In the genomic region with DNA sequence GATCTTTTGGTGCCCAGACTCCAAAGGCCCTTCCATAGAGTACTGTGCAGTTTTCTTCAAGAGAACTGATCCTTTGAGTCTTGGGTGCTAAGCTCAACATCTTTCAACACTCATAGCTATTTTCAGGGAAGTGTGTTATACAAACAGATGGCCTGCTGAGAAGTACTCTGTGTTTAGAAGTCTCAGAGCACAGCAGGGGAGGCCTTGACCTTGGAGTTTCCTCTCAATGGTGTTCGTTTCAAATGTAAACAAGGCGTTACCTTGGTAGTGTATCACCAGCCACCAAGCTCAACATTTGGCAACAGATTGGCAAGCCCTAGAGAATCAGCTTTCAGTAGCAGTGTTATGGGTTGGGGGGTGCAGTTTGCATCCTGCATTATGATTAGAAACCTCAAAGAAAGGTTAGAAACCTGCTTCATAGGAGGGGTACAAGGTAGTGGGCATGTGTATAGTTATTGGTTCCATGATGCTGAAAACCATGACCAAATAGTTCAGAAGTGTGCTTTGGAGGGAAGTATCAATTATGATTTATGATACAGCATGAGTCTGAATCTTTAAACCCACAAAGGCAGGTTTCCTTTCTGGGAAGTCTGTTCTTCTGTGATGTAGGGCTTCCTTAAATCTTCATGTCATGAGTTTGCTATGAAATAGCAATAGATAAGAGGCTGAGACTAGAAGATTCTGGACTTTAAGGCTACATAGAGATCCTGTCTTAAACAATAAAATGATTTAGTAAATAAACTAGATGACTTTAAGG, we compare ENCODE assay signal across 18 mouse cellular contexts.
DNase-seq lines count a peak whose midpoint lies in the region; ATAC-seq and TF ChIP-seq lines count a peak whose summit lies in the region.
"Had no signal": no experiment of that assay in that cellular context is flagged by ENCODE, and none has a peak within 500 bp of the region (broad histone marks: within the 10 kb centered on the region; RNA-seq: fewer than 3 reads in every experiment).

No protein-coding gene starts in this region.

- no peak for TF ChIP-seq EP300 in heart, postnatal 0 days (IDR thresholded peaks at IDR 0.05; ENCODE audit: low read depth)

- no peaks in the 10 kb centered on the region for H3K27me3 ChIP-seq in heart, postnatal 0 days (ENCODE audit: control insufficient read depth, insufficient read depth, low read length)
- H3K27me3 ChIP-seq in heart, embryonic 11.5 days (ENCODE audit: control insufficient read depth, insufficient read depth, low read length), result no peaks in the 10 kb centered on the region
- H3K27me3 ChIP-seq: hindbrain, embryonic 13.5 days had no signal

- H3K9me3 ChIP-seq in heart, postnatal 0 days (replicated peaks; ENCODE audit: control insufficient read depth, low read length), result no peaks in the 10 kb centered on the region
- H3K9me3 ChIP-seq in heart, embryonic 11.5 days (replicated peaks; ENCODE audit: control insufficient read depth, low read length), result no peaks in the 10 kb centered on the region
- H3K9me3 ChIP-seq: G1E; hindbrain, embryonic 13.5 days had no signal

- peak overlapping the region; percentile 50 for H3K27ac ChIP-seq in heart, postnatal 0 days (ENCODE audit: low read depth)
- H3K27ac ChIP-seq in heart, embryonic 11.5 days (ENCODE audit: low read depth, low read length), result no peak overlapping the region
- H3K27ac ChIP-seq: hindbrain, embryonic 13.5 days had no signal

- peak; percentile 2 for DNase-seq in CD4-positive, CD25-positive, alpha-beta regulatory T cell, adult 2 months (ENCODE audit: low read depth, low spot score)
- peak; percentile 50 for DNase-seq in heart, postnatal 0 days (ENCODE audit: low spot score)
- peak; percentile 76 for DNase-seq in ES-CJ7 (ENCODE audit: low read depth, low spot score)
- DNase-seq in layer of hippocampus, postnatal 10 days (ENCODE audit: low spot score in 2 of 2), result no peak
- DNase-seq in layer of hippocampus, postnatal 36 days, result no peak
- DNase-seq: cerebellum, adult 11 months; gastrocnemius, postnatal 14 days; kidney, adult 18-20 months; lung, adult 2 months; thymus, adult 18-20 months had no signal

- WGBS in heart, postnatal 0 days, result 31% methylated on average over 2 of the region's 2 CpGs
- WGBS in heart, embryonic 11.5 days (ENCODE audit: insufficient replicate concordance), result 30% methylated on average over 2 of the region's 2 CpGs

- H3K36me3 ChIP-seq in heart, postnatal 0 days (replicated peaks; ENCODE audit: control insufficient read depth, insufficient read depth, low read length), result no peaks in the 10 kb centered on the region
- no peaks in the 10 kb centered on the region for H3K36me3 ChIP-seq in heart, embryonic 11.5 days (ENCODE audit: control insufficient read depth, insufficient read depth, low read length)
- H3K36me3 ChIP-seq: G1E; hindbrain, embryonic 13.5 days had no signal

- no peak for ATAC-seq in CD4-positive, CD25-positive, alpha-beta regulatory T cell, adult 4 months
- ATAC-seq in heart, postnatal 0 days (ENCODE audit: insufficient read depth, low read depth), result 0 out of 2 replicates have a peak, but pooled peaks have one; percentile 24
- no peak for ATAC-seq in heart, embryonic 11.5 days (replicated peaks; ENCODE audit: insufficient number of reproducible peaks, low FRiP score, low TSS enrichment)
- peak; percentile 78 to 82 for ATAC-seq in hematopoietic stem cell, adult 5-6 weeks (replicated peaks in 1 of 2; ENCODE audit: insufficient read depth in 1 of 2, low FRiP score in 2 of 2, low TSS enrichment in 1 of 2, low read depth in 1 of 2, poor library complexity in 2 of 2, severe bottlenecking in 2 of 2)
- ATAC-seq: forebrain, embryonic 14.5 days had no signal

- no peak for TF ChIP-seq CTCF in heart, postnatal 0 days (IDR thresholded peaks at IDR 0.05; ENCODE audit: low read depth)

- no peaks in the 10 kb centered on the region for H3K4me1 ChIP-seq in heart, postnatal 0 days (ENCODE audit: control insufficient read depth, insufficient read depth)
- H3K4me1 ChIP-seq in heart, embryonic 11.5 days (ENCODE audit: control insufficient read depth, insufficient read depth, low read length), result peaks cover 3% of the 10 kb centered on the region
- H3K4me1 ChIP-seq: hindbrain, embryonic 13.5 days had no signal

- H3K4me3 ChIP-seq in heart, postnatal 0 days (ENCODE audit: low read depth, low read length), result no peak overlapping the region
- no peak overlapping the region for H3K4me3 ChIP-seq in heart, embryonic 11.5 days (ENCODE audit: low read depth, low read length)
- H3K4me3 ChIP-seq: hindbrain, embryonic 13.5 days; myocyte had no signal

- H3K4me2 ChIP-seq in heart, postnatal 0 days (ENCODE audit: low read depth, low read length), result no peak overlapping the region
- no peak overlapping the region for H3K4me2 ChIP-seq in heart, embryonic 11.5 days
- H3K4me2 ChIP-seq: hindbrain, embryonic 13.5 days; midbrain, embryonic 11.5 days had no signal

- H3K9ac ChIP-seq in heart, postnatal 0 days (replicated peaks; ENCODE audit: low read depth, low read length), result no peak overlapping the region
- no peak overlapping the region for H3K9ac ChIP-seq in heart, embryonic 11.5 days (ENCODE audit: low read depth, low read length)
- H3K9ac ChIP-seq: hindbrain, embryonic 13.5 days had no signal

Comparison
In these comparisons a context has a peak if more than half of its experiments do, and no peak if none do; other contexts are left out.
1. ATAC-seq: peak in heart, postnatal 0 days (single experiment) and hematopoietic stem cell, adult 5-6 weeks (2 of 2); none in CD4-positive, CD25-positive, alpha-beta regulatory T cell, adult 4 months (single experiment) and heart, embryonic 11.5 days (single experiment).
2. DNase-seq: peak in CD4-positive, CD25-positive, alpha-beta regulatory T cell, adult 2 months (single experiment), heart, postnatal 0 days (single experiment) and ES-CJ7 (single experiment); none in layer of hippocampus, postnatal 10 days (0 of 2) and layer of hippocampus, postnatal 36 days (0 of 2).